Mouse (Mus musculus) embryo, embryonic 10 days (tissue): ENCODE data around the gene Gm20683.
"Not testable (repeated sequence)": the region's sequence is repeated elsewhere in the genome, so short reads cannot be mapped to it uniquely, and the experiment has no call there.

Experiments
- DNase-seq: peaks from one replicate; pipeline ENCODE4 v3.0.0-alpha.2; 2015; ENCODE audit warnings: low spot score

Gm20683 gene

DNA sequence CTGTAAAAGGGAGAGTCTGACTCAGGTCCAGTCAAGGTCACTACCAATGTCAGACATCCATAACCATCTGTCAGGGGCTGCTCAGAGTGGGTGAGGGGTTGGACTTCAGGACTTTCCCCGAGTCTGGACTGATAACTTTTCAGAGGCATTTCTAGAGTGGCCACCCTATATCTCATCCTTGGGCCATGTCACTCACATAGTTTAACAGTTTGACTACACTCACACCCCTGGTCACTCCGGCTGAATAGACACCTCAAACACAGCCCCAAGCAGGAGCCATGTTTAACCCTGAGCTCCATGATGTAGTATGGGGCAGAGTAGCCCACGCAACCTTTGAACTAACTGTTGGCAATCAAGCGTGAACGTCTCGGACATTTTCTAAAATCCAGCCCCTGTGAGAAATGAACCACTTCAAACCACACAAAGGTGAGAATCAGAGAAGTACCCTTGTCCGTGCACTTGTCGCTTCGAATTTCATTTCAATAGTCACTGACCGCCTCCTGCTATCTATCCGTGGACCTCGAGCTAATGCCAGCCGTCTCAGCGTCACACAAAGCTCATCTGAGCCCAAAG lies 32.7 kb upstream of the Gm20683 start:
- no peak for DNase-seq

- DNase-seq, result no peak
Measured at GRCm38 (mm10) chr17:25873405-25874147, 32.0 kb upstream of the Gm20683 start.

- no peak for DNase-seq
Measured at GRCm38 (mm10) chr17:25872676-25873075, 31.1 kb upstream of the Gm20683 start.

- DNase-seq, result not testable (repeated sequence)
Measured at GRCm38 (mm10) chr17:25871566-25871965, 30.0 kb upstream of the Gm20683 start.

DNA sequence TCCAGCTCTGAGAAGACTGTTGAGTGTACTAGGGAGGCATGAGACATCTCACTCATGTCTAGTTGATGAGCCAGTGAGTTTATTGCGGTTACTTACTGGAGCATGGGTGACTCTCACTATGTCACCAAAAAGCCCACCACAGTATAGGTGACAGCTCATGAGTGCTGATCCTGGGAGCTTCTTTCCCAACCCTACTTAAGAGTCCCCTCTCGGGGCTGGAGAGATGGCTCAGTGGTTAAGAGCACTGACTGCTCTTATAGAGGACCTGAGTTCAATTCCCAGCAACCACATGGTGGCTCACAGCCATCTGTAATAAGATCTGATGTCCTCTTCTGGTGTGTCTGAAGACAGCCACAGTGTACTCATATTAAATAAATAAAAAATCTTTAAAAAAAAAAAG lies 28.4 kb upstream of the Gm20683 start:
- no peak for DNase-seq

DNA sequence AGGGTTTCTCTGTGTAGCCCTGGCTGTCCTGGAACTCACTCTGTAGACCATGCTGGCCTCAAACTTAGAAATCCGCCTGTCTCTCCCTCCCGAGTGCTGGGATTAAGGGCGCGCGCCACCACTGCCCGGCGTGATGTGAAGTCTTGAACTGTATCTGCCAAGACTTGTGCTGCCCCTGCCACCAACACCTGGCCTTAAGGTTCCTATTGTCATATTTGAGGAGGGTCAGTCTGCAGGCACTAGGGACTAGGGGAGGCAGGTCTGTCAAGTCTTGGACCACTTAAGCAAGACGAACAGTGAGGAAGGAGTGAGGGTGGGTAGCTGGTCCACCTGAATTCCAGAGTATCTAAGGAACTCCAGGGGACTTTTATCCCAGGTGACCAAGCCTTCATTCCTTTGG lies 27.9 kb upstream of the Gm20683 start:
- no peak for DNase-seq

GRCm38 (mm10) chr17:25868601-25869191 lies 27.1 kb upstream of the Gm20683 start, which contains the start of gene Mcrip2:
TSS of gene Mcrip2 (minus strand) at chr17:25868764.
- DNase-seq, result peak; percentile 91

DNA sequence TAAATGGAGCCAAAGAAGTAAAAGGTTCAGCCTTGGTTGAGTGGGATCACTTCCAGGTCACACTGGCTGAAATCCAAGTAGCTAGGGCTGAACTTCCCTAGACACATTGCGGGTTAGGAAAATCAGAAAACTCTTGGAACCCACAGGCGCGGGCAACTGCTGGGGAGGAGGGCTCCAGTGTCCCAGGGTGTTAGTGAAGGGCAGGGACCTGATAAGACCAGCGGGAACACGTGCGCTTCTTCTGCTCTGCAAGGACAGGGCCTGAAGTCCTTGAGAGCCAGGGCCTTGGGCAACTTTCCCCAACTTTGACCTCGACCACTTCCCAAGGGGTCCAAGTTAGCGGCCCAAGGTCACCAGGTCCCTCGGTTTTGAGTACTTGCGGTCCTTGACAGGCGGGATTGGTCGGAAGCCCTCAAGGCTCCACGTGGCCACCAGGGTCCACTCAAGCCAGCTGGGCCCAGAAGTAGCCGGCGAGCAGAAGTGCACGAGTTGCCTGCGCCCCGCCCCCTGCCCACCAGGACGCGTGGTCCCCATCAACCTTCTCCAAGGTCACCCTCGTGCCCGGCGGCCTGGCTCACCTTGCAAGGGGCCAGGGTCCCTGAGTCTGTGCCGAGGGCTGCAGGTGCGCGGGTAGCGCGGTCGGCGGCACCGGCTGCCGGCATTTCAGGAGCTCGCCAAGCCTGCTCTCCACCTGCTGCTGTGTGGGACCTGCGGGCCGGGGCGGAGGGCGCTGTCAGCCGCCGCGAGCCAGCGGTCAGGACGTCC lies 26.5 kb upstream of the Gm20683 start:
- DNase-seq, result peak; percentile 67

DNA sequence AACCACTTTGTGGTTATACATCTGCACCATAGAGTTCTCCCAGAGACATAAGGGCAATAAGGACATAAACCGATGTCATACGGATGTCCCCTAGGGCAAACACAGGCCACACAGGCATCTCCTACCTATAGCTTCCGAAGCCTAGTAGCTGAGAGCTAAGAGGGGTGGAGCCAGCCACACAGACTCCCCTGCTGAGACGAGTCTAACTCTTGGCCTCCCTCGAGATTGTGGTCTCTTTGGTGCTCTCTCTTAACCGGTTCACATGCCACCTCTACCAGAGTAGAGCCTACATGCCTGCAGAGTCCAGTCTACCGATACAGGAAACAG lies 25.9 kb upstream of the Gm20683 start:
- DNase-seq, result no peak

DNA sequence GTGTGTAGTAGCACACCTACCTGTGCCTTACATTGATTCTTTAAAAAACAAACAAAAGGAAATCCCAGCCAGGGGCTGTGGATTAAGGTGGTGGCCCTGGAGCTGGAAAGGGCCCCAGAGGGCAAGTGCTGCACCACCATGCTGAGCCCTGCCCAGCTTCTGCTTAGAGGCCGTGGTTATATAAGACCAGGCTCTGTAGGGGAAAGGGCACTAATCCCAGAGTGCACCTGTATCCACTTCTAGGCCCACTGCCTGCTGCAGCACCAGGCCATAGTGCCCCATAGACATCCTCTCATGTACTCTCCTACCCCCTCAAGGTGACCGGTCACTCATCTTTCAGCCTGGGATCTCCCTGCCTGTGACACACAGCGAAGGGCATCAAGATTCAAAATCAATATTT lies 24.6 kb upstream of the Gm20683 start:
- no peak for DNase-seq

DNA sequence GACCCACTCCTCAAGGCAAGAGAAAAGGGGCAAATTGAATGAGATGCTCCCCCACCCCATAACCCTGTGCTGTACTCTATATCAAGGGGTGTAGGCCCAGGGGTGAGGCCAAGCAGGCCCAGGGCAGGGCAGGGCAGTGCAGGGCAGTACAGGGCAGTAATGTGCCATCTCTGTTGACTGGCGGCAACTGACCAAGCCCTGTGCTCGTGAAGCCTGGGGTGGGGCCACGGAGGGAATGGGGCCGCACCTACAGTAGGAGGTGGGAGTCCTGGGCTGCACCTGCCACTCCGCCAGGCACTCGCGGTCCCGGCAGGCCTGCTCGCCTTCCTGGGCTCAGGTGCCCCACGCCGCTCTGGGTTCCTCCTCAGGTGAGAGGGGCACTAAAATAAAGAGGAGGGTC lies 23.7 kb upstream of the Gm20683 start:
- DNase-seq, result no peak

DNA sequence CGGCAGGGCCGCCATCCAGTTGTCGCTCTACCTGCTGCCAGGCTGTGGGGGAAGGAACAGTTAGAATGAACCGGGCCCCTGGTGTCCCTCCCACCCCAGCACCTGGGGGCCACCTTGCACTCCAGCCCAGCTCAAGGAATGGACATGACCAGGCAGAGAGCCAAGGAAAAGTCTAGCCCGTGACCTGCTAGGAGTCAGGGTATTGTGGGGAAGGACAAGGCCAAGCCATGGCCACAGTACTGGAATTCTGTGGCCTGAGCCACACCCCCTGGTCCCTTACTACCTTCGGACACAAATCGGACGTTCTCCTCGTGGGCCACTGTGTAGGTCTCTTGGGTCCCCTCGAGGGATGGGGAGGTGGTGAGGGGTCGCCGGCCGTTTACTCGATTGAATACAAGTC lies 22.7 kb upstream of the Gm20683 start:
- DNase-seq, result no peak

GRCm38 (mm10) chr17:25863681-25864080 lies 22.1 kb upstream of the Gm20683 start:
- no peak for DNase-seq

- no peak for DNase-seq
Measured at GRCm38 (mm10) chr17:25861704-25862612, 20.4 kb upstream of the Gm20683 start.

DNA sequence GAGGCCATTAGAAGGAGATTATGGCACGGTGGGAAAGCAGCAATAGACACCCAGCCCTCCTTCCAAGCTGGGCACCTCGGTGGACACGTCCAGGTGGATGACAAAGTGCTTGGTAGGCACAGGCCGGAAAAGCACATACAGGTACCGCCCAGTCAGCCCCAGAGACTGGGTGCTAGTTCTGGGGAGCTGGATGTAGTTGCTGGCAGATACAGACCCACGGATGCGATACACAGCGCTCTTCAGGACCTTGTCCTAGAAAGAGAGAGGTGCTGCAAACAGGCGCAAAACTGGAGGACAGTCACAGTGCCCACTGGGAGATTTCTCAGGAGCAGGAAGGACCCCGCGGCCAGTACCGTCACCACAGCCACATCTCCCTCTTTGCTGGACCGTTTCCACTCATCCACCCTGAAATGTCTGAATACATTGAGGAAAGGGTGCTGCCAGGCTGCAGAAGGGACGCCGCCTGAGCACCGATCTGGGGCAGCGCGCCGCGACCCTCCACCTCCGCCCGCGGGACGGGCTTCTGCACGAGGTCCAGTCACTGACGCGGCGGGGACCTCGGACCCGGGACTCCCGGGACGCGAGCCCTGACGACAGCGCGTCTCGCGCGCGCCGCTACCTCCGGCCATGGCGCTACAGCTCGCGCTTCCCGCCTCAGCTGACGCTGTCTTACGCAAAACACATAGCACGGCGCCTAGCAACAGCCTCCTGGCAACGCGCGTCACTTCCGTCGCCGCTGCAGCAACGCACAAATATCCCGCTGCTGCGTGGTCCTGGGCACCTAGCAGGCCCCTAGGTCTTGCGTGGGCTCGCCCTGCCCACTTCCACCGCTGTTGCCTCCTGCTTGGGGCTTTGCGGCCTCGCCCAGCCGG lies 19.5 kb upstream of the Gm20683 start, which contains the start of gene Wdr90:
Gene Wdr90, minus strand, starts transcription at position 670 of the 872 bp plus-strand sequence.
- DNase-seq, result peak; percentile 99

DNA sequence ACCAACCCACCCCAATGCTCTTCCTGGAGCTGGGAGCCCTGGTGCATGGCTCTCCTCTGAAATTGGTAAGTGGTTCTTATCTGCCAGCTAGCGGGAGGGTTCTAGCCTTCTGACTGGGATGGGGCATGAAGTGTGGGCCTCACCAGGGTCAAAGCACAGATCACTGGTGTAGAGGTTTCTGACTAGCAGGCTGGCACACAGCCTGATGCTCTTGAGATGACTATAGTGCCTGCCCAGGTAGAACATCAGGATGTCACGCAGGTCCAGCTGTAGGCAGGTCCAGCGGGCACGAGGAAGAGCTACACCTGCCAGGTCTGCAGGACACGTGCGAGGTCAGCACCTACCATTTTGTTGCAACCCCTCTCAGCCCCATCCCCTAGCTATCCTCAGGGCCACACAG lies 18.7 kb upstream of the Gm20683 start:
- DNase-seq, result no peak

- DNase-seq, result peak; percentile 97
Measured at GRCm38 (mm10) chr17:25844396-25844901, 2.9 kb upstream of the Gm20683 start, which contains the start of gene Rhot2. TSS of gene Rhot2 (minus strand) at chr17:25844851.

- no peak for DNase-seq
Measured at GRCm38 (mm10) chr17:25843636-25844395, 2.3 kb upstream of the Gm20683 start.

DNA sequence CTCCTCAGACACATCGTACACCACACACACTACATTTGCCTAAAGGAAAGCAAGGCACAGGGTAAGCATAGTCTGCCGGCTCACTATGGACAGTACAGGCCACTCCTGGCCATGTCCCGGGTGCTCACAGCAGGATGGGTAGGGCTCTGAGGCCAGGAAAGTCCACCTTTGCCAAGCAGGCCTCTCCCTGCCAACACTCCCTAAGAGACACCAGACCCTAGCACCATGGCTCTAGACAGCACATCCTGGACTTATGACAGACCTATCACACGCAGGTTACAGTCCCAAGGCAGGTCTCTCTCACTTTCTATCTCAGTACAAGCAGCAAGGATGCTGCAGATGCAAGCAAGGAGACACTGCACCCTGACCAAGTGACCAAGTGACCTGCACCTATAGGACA lies 1.6 kb upstream of the Gm20683 start:
- no peak for DNase-seq

GRCm38 (mm10) chr17:25842509-25842908 lies 946 bp upstream of the Gm20683 start:
- no peak for DNase-seq
